9 mouse cellular contexts compared by ENCODE assay signal in genomic region chr11:88126306-88126793, GRCm38 (mm10). TPM values are rescaled to one million over a fixed set of nuclear protein-coding genes. Genes with fewer than 3 reads are reported as not detected.
A peak's percentile ranks its signal among the peaks of the same experiment; 100 is the strongest.
DNase-seq lines count a peak whose midpoint lies in the region; ATAC-seq lines count a peak whose summit lies in the region.
"Had no signal": no experiment of that assay in that cellular context is flagged by ENCODE, and none has a peak within 500 bp of the region (broad histone marks: within the 10 kb centered on the region; RNA-seq: fewer than 3 reads in every experiment).

No protein-coding gene starts in this region.

- no peak overlapping the region for H3K4me2 ChIP-seq in heart, embryonic 15.5 days
- H3K4me2 ChIP-seq in forebrain, embryonic 16.5 days (ENCODE audit: low read length) = no peak overlapping the region
- H3K4me2 ChIP-seq: heart, embryonic 11.5 days had no signal

- H3K27me3 ChIP-seq in heart, embryonic 15.5 days = no peaks in the 10 kb centered on the region
- H3K27me3 ChIP-seq in forebrain, embryonic 16.5 days (replicated peaks; ENCODE audit: control insufficient read depth, insufficient read depth, low read length) = no peaks in the 10 kb centered on the region

- peaks cover 17% of the 10 kb centered on the region for H3K4me1 ChIP-seq in heart, embryonic 15.5 days (replicated peaks)
- H3K4me1 ChIP-seq in forebrain, embryonic 16.5 days (replicated peaks; ENCODE audit: control insufficient read depth, insufficient read depth, low read length) = peaks cover 10% of the 10 kb centered on the region; the same call in 1 of the 2 replicates

- H3K27ac ChIP-seq in heart, embryonic 15.5 days = no peak overlapping the region
- H3K27ac ChIP-seq in forebrain, embryonic 16.5 days (ENCODE audit: low read length) = peak overlapping the region; percentile 42; the same call in 1 of the 2 replicates

- no peak overlapping the region for H3K4me3 ChIP-seq in heart, embryonic 15.5 days
- no peak overlapping the region for H3K4me3 ChIP-seq in forebrain, embryonic 16.5 days (replicated peaks; ENCODE audit: low read length)

- ATAC-seq in heart, embryonic 15.5 days (replicated peaks; ENCODE audit: insufficient number of reproducible peaks, insufficient read depth, low FRiP score, low read depth) = 0 out of 2 replicates have a peak, but pooled peaks have one; percentile 14
- peak; percentile 63; the same call in 1 of the 2 replicates for ATAC-seq in forebrain, embryonic 16.5 days
- peak; percentile 50 for ATAC-seq in megakaryocyte progenitor cell, adult 5-6 weeks (replicated peaks; ENCODE audit: poor library complexity)
- no peak for ATAC-seq in inflammation-experienced regulatory T-cells, adult 6 months

- H3K36me3 ChIP-seq in heart, embryonic 15.5 days = no peaks in the 10 kb centered on the region
- no peaks in the 10 kb centered on the region for H3K36me3 ChIP-seq in forebrain, embryonic 16.5 days (ENCODE audit: control insufficient read depth, insufficient read depth)

- DNase-seq in heart, postnatal 4 days = no peak
- DNase-seq in Muller cell, postnatal 12 days (ENCODE audit: inconsistent ontology term) = peak; percentile 97
- no peak for DNase-seq in cerebellum, adult 11 months
- no peak for DNase-seq in cerebellum, adult 9-10 months

- H3K9ac ChIP-seq in heart, embryonic 15.5 days = no peak overlapping the region
- H3K9ac ChIP-seq in forebrain, embryonic 16.5 days (replicated peaks; ENCODE audit: low read depth, low read length) = no peak overlapping the region

- WGBS in heart, embryonic 15.5 days = 48% methylated on average over 5 of the region's 5 CpGs
- WGBS in forebrain, embryonic 16.5 days = 9% methylated on average over 5 of the region's 5 CpGs

- no peaks in the 10 kb centered on the region for H3K9me3 ChIP-seq in heart, embryonic 15.5 days (replicated peaks)
- no peaks in the 10 kb centered on the region for H3K9me3 ChIP-seq in forebrain, embryonic 16.5 days (ENCODE audit: control insufficient read depth, low read length)

RNA-seq across cellular contexts. Expression of gene Cuedc1, which starts 28.5 kb away (rescaled TPM):
- 18.4 and 20.3 TPM in 2 replicates for polyA plus RNA-seq in heart, embryonic 15.5 days (2015; fragmentation: Nextera tagmentation; extraction: Ambion mirVana)
- 10 to 100 TPM; 39.5 to 40.0 TPM for total RNA-seq in heart, postnatal 4 days (2021)
- 36.0 and 40.3 TPM in 2 replicates for polyA plus RNA-seq in forebrain, embryonic 16.5 days (2015; fragmentation: Nextera tagmentation; extraction: Ambion mirVana)
- total RNA-seq in megakaryocyte progenitor cell, adult 5-6 weeks (2015) = 0.73 and 3.7 TPM in 2 replicates
- 0.12 and 1.0 TPM in 2 replicates for total RNA-seq in megakaryocyte progenitor cell, adult 5-6 weeks (2017)
- 1 to 10 TPM; 2.0 to 6.4 (median 5.2) TPM for polyA plus RNA-seq in inflammation-experienced regulatory T-cells, adult 6 months (2017; shearing (Covaris generic))

RNA-seq across cellular contexts. Expression of gene Vezf1, which starts 58.3 kb away (rescaled TPM):
- polyA plus RNA-seq in heart, embryonic 15.5 days (2015; fragmentation: Nextera tagmentation; extraction: Ambion mirVana) = 22.2 and 24.9 TPM in 2 replicates
- total RNA-seq in heart, postnatal 4 days (2021) = 10 to 100 TPM; 36.7 to 41.3 TPM
- polyA plus RNA-seq in forebrain, embryonic 16.5 days (2015; fragmentation: Nextera tagmentation; extraction: Ambion mirVana) = 59.7 and 68.1 TPM in 2 replicates
- 37.5 and 41.8 TPM in 2 replicates for total RNA-seq in megakaryocyte progenitor cell, adult 5-6 weeks (2015)
- 16.2 and 18.8 TPM in 2 replicates for total RNA-seq in megakaryocyte progenitor cell, adult 5-6 weeks (2017)
- 10 to 100 TPM; 19.3 to 25.6 (median 21.5) TPM for polyA plus RNA-seq in inflammation-experienced regulatory T-cells, adult 6 months (2017; shearing (Covaris generic))
